Mouse (Mus musculus) thymus, adult 2 months (tissue): ENCODE measurements around the gene Agbl1. TPM values are rescaled to one million over a fixed set of nuclear protein-coding genes. Genes with fewer than 3 reads are reported as not detected.
"Not testable (repeated sequence)": the region's sequence is repeated elsewhere in the genome, so short reads cannot be mapped to it uniquely, and the experiment has no call there.

ENCODE experiments used
- DNase-seq: peaks from one replicate; pipeline ENCODE4 v3.0.0; 2021
- H3K27ac ChIP-seq: fragments of 200-500 bp; 2 replicates; pipeline ENCODE4 v1.5.1; 2012; ENCODE audit warnings: low read length, control low read depth; ENCODE audit not compliant: control insufficient read depth, insufficient read depth
- H3K27me3 ChIP-seq: fragments of 200-500 bp; 2 replicates; pipeline ENCODE4 v1.6.1; 2012; ENCODE audit warnings: mild to moderate bottlenecking, low read length, moderate library complexity, mixed read lengths; ENCODE audit not compliant: control insufficient read depth, insufficient read depth
- H3K36me3 ChIP-seq: fragments of 200-500 bp; 2 replicates; pipeline ENCODE4 v1.6.1; 2012; ENCODE audit warnings: mild to moderate bottlenecking, low read length, moderate library complexity; ENCODE audit not compliant: control insufficient read depth, insufficient read depth
- H3K4me1 ChIP-seq: fragments of 200-500 bp; replicated peaks from 2 replicates; pipeline ENCODE4 v1.6.1; 2012; ENCODE audit warnings: low read length; ENCODE audit not compliant: control insufficient read depth, insufficient read depth
- H3K4me3 ChIP-seq: fragments of 200-500 bp; 2 replicates; pipeline ENCODE4 v1.5.1; 2012; ENCODE audit warnings: mild to moderate bottlenecking, low read length, control low read depth, moderate library complexity; ENCODE audit not compliant: control insufficient read depth, insufficient read depth
- CTCF ChIP-seq: fragments of 200-500 bp; IDR thresholded peaks from 2 replicates; pipeline ENCODE4 v1.5.1; 2012; ENCODE audit warnings: mild to moderate bottlenecking, control low read depth, low read length, moderate library complexity, borderline replicate concordance; ENCODE audit not compliant: control insufficient read depth, poor library complexity, insufficient read depth; ENCODE audit errors: extremely low read depth
- POLR2A ChIP-seq: fragments of 200-500 bp; IDR thresholded peaks from 2 replicates; pipeline ENCODE4 v1.6.1; 2012; ENCODE audit warnings: mild to moderate bottlenecking, low read length, control low read depth, moderate library complexity; ENCODE audit not compliant: control insufficient read depth, poor library complexity, insufficient read depth; ENCODE audit errors: extremely low read depth
- WGBS: fragments of 180-500 bp; shearing (Covaris S2); methylation state at CpG from one replicate; pipeline ENCODE4 v1.1.7; 2018; 5-methylcytosine and 5-hydroxymethylcytosine counted together
- polyA plus RNA-seq: library from polyadenylated mRNA; depleted of rRNA; stranded (reverse); fragments of >200 nt; gene quantifications from 2 replicates; pipeline ENCODE4 v1.2.3, GENCODE M21; 2012

Agbl1 gene
- polyA plus RNA-seq, 1 experiment: 0.08 TPM

GRCm38 (mm10) chr7:76600050-76600690 is 370.5 kb downstream of the Agbl1 start:
- TF ChIP-seq CTCF: no peak
- no peak for TF ChIP-seq POLR2A
- no peak overlapping the region for H3K27ac ChIP-seq
- 96% methylated on average over 2 of the region's 2 CpGs for WGBS
- no peaks in the 10 kb centered on the region for H3K36me3 ChIP-seq
- no peak for DNase-seq
- no peaks in the 10 kb centered on the region for H3K27me3 ChIP-seq
- no peak overlapping the region for H3K4me3 ChIP-seq
- H3K4me1 ChIP-seq: no peaks in the 10 kb centered on the region

- DNase-seq: no peak
- Histone ChIP-seq H3K27me3 (no peaks in the 10 kb centered on the region), H3K4me3 (no peak overlapping the region), H3K27ac (no peak overlapping the region), H3K4me1 (no peaks in the 10 kb centered on the region), H3K36me3 (no peaks in the 10 kb centered on the region)
- TF ChIP-seq POLR2A (no peak), CTCF (no peak)
Observed at GRCm38 (mm10) chr7:76629528-76629927, 399.8 kb downstream of the Agbl1 start.

- Histone ChIP-seq H3K36me3 (no peaks in the 10 kb centered on the region), H3K4me1 (no peaks in the 10 kb centered on the region), H3K27ac (no peak overlapping the region), H3K27me3 (no peaks in the 10 kb centered on the region), H3K4me3 (no peak overlapping the region)
- DNase-seq: no peak
- TF ChIP-seq CTCF (no peak), POLR2A (no peak)
- 95% methylated on average over 4 of the region's 4 CpGs for WGBS
Observed at GRCm38 (mm10) chr7:76650984-76651383, 421.3 kb downstream of the Agbl1 start.

GRCm38 (mm10) chr7:76661072-76661471 is 431.4 kb downstream of the Agbl1 start:
- Histone ChIP-seq H3K27ac (no peak overlapping the region), H3K36me3 (no peaks in the 10 kb centered on the region), H3K27me3 (no peaks in the 10 kb centered on the region), H3K4me3 (no peak overlapping the region), H3K4me1 (no peaks in the 10 kb centered on the region)
- no peak for DNase-seq
- WGBS: 62% methylated on average over 5 of the region's 5 CpGs
- TF ChIP-seq CTCF (no peak), POLR2A (no peak)

- H3K27me3 ChIP-seq: no peaks in the 10 kb centered on the region
- no peak for TF ChIP-seq POLR2A
- no peak for TF ChIP-seq CTCF
- DNase-seq: no peak
- H3K36me3 ChIP-seq: no peaks in the 10 kb centered on the region
- 89% methylated on average over 3 of the region's 3 CpGs for WGBS
- no peak overlapping the region for H3K27ac ChIP-seq
- H3K4me3 ChIP-seq: no peak overlapping the region
- H3K4me1 ChIP-seq: no peaks in the 10 kb centered on the region
Observed at GRCm38 (mm10) chr7:76674856-76675255, 445.2 kb downstream of the Agbl1 start.

GRCm38 (mm10) chr7:76701224-76701623 is 471.5 kb downstream of the Agbl1 start:
- no peak overlapping the region for H3K27ac ChIP-seq

GRCm38 (mm10) chr7:76732220-76732619 is 502.5 kb downstream of the Agbl1 start:
- DNase-seq, H3K4me1 ChIP-seq, H3K36me3 ChIP-seq, H3K27ac ChIP-seq, H3K27me3 ChIP-seq, H3K4me3 ChIP-seq: not testable (repeated sequence)
- 96% methylated on average over 7 of the region's 7 CpGs for WGBS

More at GRCm38 (mm10) chr7:76701224-76701623, 471.5 kb downstream of the Agbl1 start:
- TF ChIP-seq POLR2A: no peak
- no peak for TF ChIP-seq CTCF
- 85% methylated on average over 1 of the region's 1 CpGs for WGBS
- Histone ChIP-seq H3K36me3 (no peaks in the 10 kb centered on the region), H3K4me1 (no peaks in the 10 kb centered on the region), H3K27me3 (no peaks in the 10 kb centered on the region), H3K4me3 (no peak overlapping the region)
- DNase-seq: no peak
